Mouse (Mus musculus) heart, postnatal 0 days (tissue): ENCODE results near the gene Fgfr2. TPM values are rescaled to one million over a fixed set of nuclear protein-coding genes. Genes with fewer than 3 reads are reported as not detected.
A peak's percentile ranks its signal among the peaks of the same experiment; 100 is the strongest.

Experiments
- ATAC-seq: fragments of 200-750 bp; cut with Nextera tagmentation; 2 replicates; pipeline ENCODE4 v1.8.0; 2017; ENCODE audit warnings: low read depth, moderate number of reproducible peaks, moderate library complexity; ENCODE audit not compliant: insufficient read depth
- DNase-seq: peaks from one replicate; pipeline ENCODE4 v3.0.0-alpha.2; 2016; ENCODE audit warnings: low spot score
- H3K27ac ChIP-seq: fragments of 300-500 bp; sonication (generic); 2 replicates; pipeline ENCODE4 v1.5.1; 2014; ENCODE audit warnings: low read depth, mild to moderate bottlenecking
- H3K27me3 ChIP-seq: fragments of 300-500 bp; sonication (generic); 2 replicates; pipeline ENCODE4 v1.6.1; 2014; ENCODE audit warnings: low read length, mixed read lengths; ENCODE audit not compliant: control insufficient read depth, insufficient read depth
- H3K36me3 ChIP-seq: fragments of 300-500 bp; sonication (generic); replicated peaks from 2 replicates; pipeline ENCODE4 v1.6.1; 2014; ENCODE audit warnings: low read length, mixed read lengths; ENCODE audit not compliant: control insufficient read depth, insufficient read depth
- H3K4me1 ChIP-seq: fragments of 300-500 bp; sonication (generic); 2 replicates; pipeline ENCODE4 v1.6.1; 2014; ENCODE audit warnings: antibody characterized with exemption; ENCODE audit not compliant: control insufficient read depth, insufficient read depth
- H3K4me2 ChIP-seq: fragments of 300-500 bp; sonication (generic); 2 replicates; pipeline ENCODE4 v1.6.1; 2014; ENCODE audit warnings: low read depth, mild to moderate bottlenecking, low read length, moderate library complexity
- H3K4me3 ChIP-seq: fragments of 300-500 bp; sonication (generic); 2 replicates; pipeline ENCODE4 v1.5.1; 2014; ENCODE audit warnings: low read depth, low read length
- H3K9ac ChIP-seq: fragments of 300-500 bp; sonication (generic); replicated peaks from 2 replicates; pipeline ENCODE4 v1.6.1; 2014; ENCODE audit warnings: low read depth, low read length, mixed read lengths
- H3K9me3 ChIP-seq: fragments of 300-500 bp; sonication (generic); replicated peaks from 2 replicates; pipeline ENCODE4 v1.6.1; 2016; ENCODE audit warnings: low read length; ENCODE audit not compliant: control insufficient read depth
- CTCF ChIP-seq: IDR thresholded peaks from 2 replicates; pipeline ENCODE4 v1.5.1; 2016; ENCODE audit warnings: antibody characterized with exemption, control low read depth, low read depth
- EP300 ChIP-seq: IDR thresholded peaks from 2 replicates; pipeline ENCODE4 v1.6.1; 2016; ENCODE audit warnings: antibody characterized with exemption, low read depth
- WGBS: fragments of 180-500 bp; shearing (Covaris S2); extraction: QIAGEN DNeasy Blood & Tissue Kit; methylation state at CpG from one replicate; pipeline ENCODE4 v1.1.7; 2014; 5-methylcytosine and 5-hydroxymethylcytosine counted together
- polyA plus RNA-seq: library from polyadenylated mRNA; unstranded; fragments of >200 nt; fragmentation: Nextera tagmentation; extraction: Ambion mirVana; gene quantifications from 2 replicates; pipeline ENCODE4 v1.2.1, GENCODE M21; 2015
- total RNA-seq: library from RNA; depleted of rRNA; stranded (reverse); fragments of >200 nt; gene quantifications from 2 replicates; pipeline ENCODE4 v1.2.3, GENCODE M21; 2014; ENCODE audit warnings: low replicate concordance

The Fgfr2 gene
- total and polyA plus RNA-seq, 2 experiments from 2014 or later, result 3.8 to 11.5 TPM

GRCm38 (mm10) chr7:130435776-130436175 lies 2687.4 kb downstream of the Fgfr2 start:
- H3K4me1 ChIP-seq, result no peaks in the 10 kb centered on the region
- H3K9ac ChIP-seq, result no peak overlapping the region
- H3K27me3 ChIP-seq, result no peaks in the 10 kb centered on the region
- no peak for TF ChIP-seq EP300
- TF ChIP-seq CTCF, result no peak
- H3K27ac ChIP-seq, result no peak overlapping the region
- H3K4me3 ChIP-seq, result no peak overlapping the region
- H3K4me2 ChIP-seq, result no peak overlapping the region
- no peaks in the 10 kb centered on the region for H3K9me3 ChIP-seq
- 91% methylated on average over 5 of the region's 5 CpGs for WGBS
- DNase-seq (no peak), ATAC-seq (no peak)
- H3K36me3 ChIP-seq, result no peaks in the 10 kb centered on the region; the same call in 1 of the 2 replicates

DNA sequence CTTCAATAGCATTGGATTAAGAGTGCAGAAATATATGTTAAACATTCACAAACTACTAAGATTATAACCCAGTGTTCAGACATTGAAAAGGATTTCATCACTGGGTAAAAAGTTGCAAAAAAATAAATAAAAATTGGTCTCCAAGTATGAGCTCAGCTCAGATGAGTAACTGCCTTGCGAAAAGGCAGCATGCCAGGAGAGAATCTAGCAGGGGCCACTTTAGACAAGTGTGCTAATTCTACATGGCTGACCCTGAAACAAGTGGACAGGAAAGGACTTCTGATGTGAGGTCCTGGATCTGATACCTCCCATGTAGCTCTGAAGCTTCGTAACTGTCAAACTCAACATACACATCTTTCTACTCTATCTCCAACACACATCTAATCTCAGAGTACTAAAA lies 2691.0 kb downstream of the Fgfr2 start:
- 77% methylated on average over 2 of the region's 2 CpGs for WGBS
- DNase-seq (no peak), ATAC-seq (no peak)

GRCm38 (mm10) chr7:130426586-130426985 lies 2696.6 kb downstream of the Fgfr2 start:
- no peak overlapping the region for H3K4me3 ChIP-seq
- no peaks in the 10 kb centered on the region for H3K9me3 ChIP-seq
- H3K36me3 ChIP-seq, result no peaks in the 10 kb centered on the region
- no peaks in the 10 kb centered on the region for H3K27me3 ChIP-seq
- WGBS, result 17% methylated on average over 5 of the region's 5 CpGs
- H3K4me1 ChIP-seq, result peaks cover 8% of the 10 kb centered on the region; the same call in 1 of the 2 replicates
- ATAC-seq (no peak), DNase-seq (no peak)
- no peak overlapping the region for H3K4me2 ChIP-seq
- H3K27ac ChIP-seq, result no peak overlapping the region
- no peak overlapping the region for H3K9ac ChIP-seq
- no peak for TF ChIP-seq CTCF
- no peak for TF ChIP-seq EP300

More for the DNA sequence above, 2691.0 kb downstream of the Fgfr2 start:
- H3K9me3 ChIP-seq, result no peaks in the 10 kb centered on the region
- no peaks in the 10 kb centered on the region for H3K36me3 ChIP-seq
- H3K27ac ChIP-seq, result no peak overlapping the region
- H3K4me3 ChIP-seq, result no peak overlapping the region
- H3K9ac ChIP-seq, result no peak overlapping the region
- TF ChIP-seq CTCF (no peak), EP300 (no peak)
- no peaks in the 10 kb centered on the region for H3K27me3 ChIP-seq
- no peaks in the 10 kb centered on the region; the same call in 1 of the 2 replicates for H3K4me1 ChIP-seq
- no peak overlapping the region for H3K4me2 ChIP-seq

GRCm38 (mm10) chr7:130425991-130426390 lies 2697.2 kb downstream of the Fgfr2 start:
- no peak for DNase-seq
- Histone ChIP-seq H3K36me3 (no peaks in the 10 kb centered on the region), H3K9ac (no peak overlapping the region), H3K4me1 (peaks cover 8% of the 10 kb centered on the region; the same call in 1 of the 2 replicates), H3K9me3 (no peaks in the 10 kb centered on the region), H3K27ac (no peak overlapping the region), H3K4me3 (no peak overlapping the region), H3K27me3 (no peaks in the 10 kb centered on the region), H3K4me2 (no peak overlapping the region)
- no peak for ATAC-seq
- TF ChIP-seq EP300, result no peak
- no peak for TF ChIP-seq CTCF
- 76% methylated on average over 2 of the region's 2 CpGs for WGBS

GRCm38 (mm10) chr7:130419961-130420360 lies 2703.2 kb downstream of the Fgfr2 start:
- Histone ChIP-seq H3K4me1 (peaks cover 4% of the 10 kb centered on the region; the same call in 1 of the 2 replicates), H3K27me3 (no peaks in the 10 kb centered on the region), H3K4me2 (no peak overlapping the region), H3K27ac (peak overlapping the region; percentile 43), H3K4me3 (no peak overlapping the region), H3K36me3 (0 out of 2 replicates have a peak, but pooled peaks cover 2% of the 10 kb centered on the region), H3K9me3 (no peaks in the 10 kb centered on the region), H3K9ac (no peak overlapping the region)
- WGBS, result 55% methylated on average over 1 of the region's 1 CpGs
- DNase-seq (peak; percentile 67), ATAC-seq (peak; percentile 83; the same call in 1 of the 2 replicates)
- no peak for TF ChIP-seq CTCF
- no peak for TF ChIP-seq EP300

GRCm38 (mm10) chr7:130407622-130408021 lies 2715.5 kb downstream of the Fgfr2 start:
- DNase-seq, result peak; percentile 73
- H3K27ac ChIP-seq, result peak overlapping the region; percentile 38; the same call in 1 of the 2 replicates
- no peak overlapping the region for H3K9ac ChIP-seq
- no peak overlapping the region for H3K4me3 ChIP-seq
- H3K9me3 ChIP-seq, result no peaks in the 10 kb centered on the region
- H3K4me1 ChIP-seq, result peaks cover 14% of the 10 kb centered on the region; the same call in 1 of the 2 replicates
- TF ChIP-seq CTCF (no peak), EP300 (no peak)
- 36% methylated on average over 10 of the region's 10 CpGs for WGBS
- H3K4me2 ChIP-seq, result no peak overlapping the region
- peak; percentile 83 for ATAC-seq
- H3K27me3 ChIP-seq, result no peaks in the 10 kb centered on the region
- no peaks in the 10 kb centered on the region for H3K36me3 ChIP-seq
